Mouse (Mus musculus): ENCODE data around the gene Bhlhb9. TPM values are rescaled to one million over a fixed set of nuclear protein-coding genes. Genes with fewer than 3 reads are reported as not detected.

Gene Bhlhb9
- polyA plus RNA-seq, 1 experiment from 2014 or later = 55.5 TPM

MicroRNAs within 50 kb of the gene (microRNA counts, 519-probe panel; counts per million panel counts)
- microRNA mmu-miR-1970 = 104 counts per million, percentile 35 among the panel's probes with 10 or more counts

Small RNA genes within 50 kb of the gene (microRNA-seq; reads per million reads assigned to microRNA genes)
- gene Mir1970 = not detected

Other genes with a start within 250 kb of the Bhlhb9 start
- gene Nxf7, start 198.8 kb upstream of the Bhlhb9 start, polyA plus RNA-seq (2015; fragmentation: Nextera tagmentation; extraction: Ambion mirVana) = not detected in 2 replicates
- not detected in 2 replicates for gene Prame, start 169.9 kb upstream of the Bhlhb9 start, polyA plus RNA-seq (2015; fragmentation: Nextera tagmentation; extraction: Ambion mirVana)
- gene Tcp11x2, start 103.8 kb upstream of the Bhlhb9 start, polyA plus RNA-seq (2015; fragmentation: Nextera tagmentation; extraction: Ambion mirVana) = not detected in 2 replicates
- gene Tmsb15a, start 72.3 kb upstream of the Bhlhb9 start, polyA plus RNA-seq (2015; fragmentation: Nextera tagmentation; extraction: Ambion mirVana) = not detected in 2 replicates
- 9.9 and 10.2 TPM in 2 replicates for gene Armcx5, start 54.9 kb upstream of the Bhlhb9 start, polyA plus RNA-seq (2015; fragmentation: Nextera tagmentation; extraction: Ambion mirVana)
- 46.2 and 48.0 TPM in 2 replicates for gene Gprasp1, start 54.9 kb upstream of the Bhlhb9 start, polyA plus RNA-seq (2015; fragmentation: Nextera tagmentation; extraction: Ambion mirVana)
- gene Gprasp2, start 41.4 kb downstream of the Bhlhb9 start, polyA plus RNA-seq (2015; fragmentation: Nextera tagmentation; extraction: Ambion mirVana) = 24.6 and 26.3 TPM in 2 replicates
- 80.6 and 94.3 TPM in 2 replicates for gene Arxes2, start 196.2 kb downstream of the Bhlhb9 start, polyA plus RNA-seq (2015; fragmentation: Nextera tagmentation; extraction: Ambion mirVana)
- 33.4 and 34.7 TPM in 2 replicates for gene Arxes1, start 235.8 kb downstream of the Bhlhb9 start, polyA plus RNA-seq (2015; fragmentation: Nextera tagmentation; extraction: Ambion mirVana)